Comparison of ENCODE assay signal across 10 mouse cellular contexts in genomic region chr6:87383926-87384691, GRCm38 (mm10). TPM values are rescaled to one million over a fixed set of nuclear protein-coding genes. Genes with fewer than 3 reads are reported as not detected.
DNase-seq lines count a peak whose midpoint lies in the region; ATAC-seq and TF ChIP-seq lines count a peak whose summit lies in the region.
"Had no signal": no experiment of that assay in that cellular context is flagged by ENCODE, and none has a peak within 500 bp of the region (broad histone marks: within the 10 kb centered on the region; RNA-seq: fewer than 3 reads in every experiment).

No protein-coding gene starts in this region.

- H3K36me3 ChIP-seq in embryonic facial prominence, embryonic 11.5 days (replicated peaks; ENCODE audit: control insufficient read depth, insufficient read depth, low read depth, low read length): no peaks in the 10 kb centered on the region
- H3K36me3 ChIP-seq in hindbrain, postnatal 0 days (ENCODE audit: insufficient read depth, low read length): no peaks in the 10 kb centered on the region
- H3K36me3 ChIP-seq: G1E had no signal

- WGBS in embryonic facial prominence, embryonic 11.5 days: 8% methylated on average over 24 of the region's 24 CpGs
- WGBS in hindbrain, postnatal 0 days: 7% methylated on average over 24 of the region's 24 CpGs
- WGBS in lung, adult 2 months: 9% methylated on average over 24 of the region's 24 CpGs

- no peak overlapping the region for H3K4me3 ChIP-seq in embryonic facial prominence, embryonic 11.5 days (ENCODE audit: low read depth, low read length)
- peak overlapping the region; percentile 36 for H3K4me3 ChIP-seq in hindbrain, postnatal 0 days (ENCODE audit: low read length)
- no peak overlapping the region for H3K4me3 ChIP-seq in lung, adult 2 months (replicated peaks; ENCODE audit: extremely low read depth, low read depth, low read length)

- no peak for ATAC-seq in cerebellum, adult (ENCODE audit: insufficient number of reproducible peaks, low FRiP score, low TSS enrichment)
- peak; percentile 56 for ATAC-seq in CD4-positive, CD25-positive, alpha-beta regulatory T cell, adult 4 months
- ATAC-seq in embryonic facial prominence, embryonic 11.5 days (replicated peaks; ENCODE audit: insufficient number of reproducible peaks, low FRiP score, low TSS enrichment, low read depth): 0 out of 2 replicates have a peak, but pooled peaks have one; percentile 50
- peak; percentile 81 for ATAC-seq in hindbrain, postnatal 0 days

- TF ChIP-seq POLR2A in lung, adult 2 months (IDR thresholded peaks at IDR 0.05; ENCODE audit: borderline replicate concordance, extremely low read depth, low read depth, low read length): no peak

- no peaks in the 10 kb centered on the region; the same call in none of the 2 replicates for H3K4me1 ChIP-seq in embryonic facial prominence, embryonic 11.5 days (ENCODE audit: control insufficient read depth, insufficient read depth, low read length)
- H3K4me1 ChIP-seq in hindbrain, postnatal 0 days (ENCODE audit: insufficient read depth, low read length): peaks cover 3% of the 10 kb centered on the region; the same call in 1 of the 2 replicates
- no peaks in the 10 kb centered on the region; the same call in 1 of the 2 replicates for H3K4me1 ChIP-seq in lung, adult 2 months (ENCODE audit: control insufficient read depth, insufficient read depth, low read length)

- no peak overlapping the region for H3K27ac ChIP-seq in embryonic facial prominence, embryonic 11.5 days (replicated peaks; ENCODE audit: low read depth, low read length)
- H3K27ac ChIP-seq in hindbrain, postnatal 0 days: no peak overlapping the region

- no peaks in the 10 kb centered on the region for H3K9me3 ChIP-seq in embryonic facial prominence, embryonic 11.5 days (replicated peaks; ENCODE audit: control insufficient read depth, low read length)
- no peaks in the 10 kb centered on the region for H3K9me3 ChIP-seq in hindbrain, postnatal 0 days (ENCODE audit: low read length)
- H3K9me3 ChIP-seq: G1E had no signal

- H3K9ac ChIP-seq in embryonic facial prominence, embryonic 11.5 days (replicated peaks; ENCODE audit: low read length): 0 out of 2 replicates have a peak overlapping the region, but pooled peaks have one; percentile 22
- H3K9ac ChIP-seq in hindbrain, postnatal 0 days (replicated peaks; ENCODE audit: low read length): peak overlapping the region; percentile 43; the same call in 1 of the 2 replicates

- peak; percentile 70 for TF ChIP-seq CTCF in hindbrain, postnatal 0 days (IDR thresholded peaks at IDR 0.05; ENCODE audit: low read depth)
- peak; percentile 65 for TF ChIP-seq CTCF in lung, adult 2 months (IDR thresholded peaks at IDR 0.05; ENCODE audit: insufficient read depth, low read length)

- peaks cover 4% of the 10 kb centered on the region; the same call in 1 of the 2 replicates for H3K27me3 ChIP-seq in embryonic facial prominence, embryonic 11.5 days (ENCODE audit: control insufficient read depth, insufficient read depth, low read length)
- H3K27me3 ChIP-seq in hindbrain, postnatal 0 days (ENCODE audit: insufficient read depth, low read length): peaks cover 3% of the 10 kb centered on the region; the same call in 1 of the 2 replicates

- H3K4me2 ChIP-seq in embryonic facial prominence, embryonic 11.5 days (ENCODE audit: low read depth, low read length): peak overlapping the region; percentile 47
- peak overlapping the region; percentile 55 for H3K4me2 ChIP-seq in hindbrain, postnatal 0 days (ENCODE audit: low read depth, low read length)

- DNase-seq in cerebellum, postnatal 14 days: peak; percentile 43 to 44
- DNase-seq in embryonic facial prominence, embryonic 11.5 days (ENCODE audit: low spot score): peak; percentile 47
- DNase-seq in hindbrain, postnatal 0 days (ENCODE audit: low spot score): peak; percentile 66
- DNase-seq in lung, adult 2 months: no peak
- DNase-seq in right cerebral cortex, postnatal 10 days (ENCODE audit: low spot score in 2 of 2): peak; percentile 44 to 58
- no peak for DNase-seq in cerebellum, adult 18-20 months

RNA-seq across cellular contexts. Expression of gene Gkn3, which starts 4.6 kb away (rescaled TPM):
- not detected for polyA plus RNA-seq in CD4-positive, CD25-positive, alpha-beta regulatory T cell, adult 4 months (2017; shearing (Covaris generic))
- 0.25 TPM in 2 replicates for polyA plus RNA-seq in embryonic facial prominence, embryonic 11.5 days (2014; fragmentation: Nextera tagmentation; extraction: Ambion mirVana)
- not detected in 2 replicates for total RNA-seq in hindbrain, postnatal 0 days (2014; rRNA removed)
- 0.63 and 0.86 TPM in 2 replicates for polyA plus RNA-seq in hindbrain, postnatal 0 days (2015; fragmentation: Nextera tagmentation; extraction: Ambion mirVana)
- 3.2 and 11.7 TPM in 2 replicates for polyA plus RNA-seq in lung, adult 2 months (2012; rRNA removed)
- total RNA-seq: G1E had no signal
- polyA plus RNA-seq: G1E had no signal

RNA-seq across cellular contexts. Expression of gene Gkn2, which starts 11.0 kb away (rescaled TPM):
- not detected for polyA plus RNA-seq in CD4-positive, CD25-positive, alpha-beta regulatory T cell, adult 4 months (2017; shearing (Covaris generic))
- polyA plus RNA-seq in embryonic facial prominence, embryonic 11.5 days (2014; fragmentation: Nextera tagmentation; extraction: Ambion mirVana): not detected in 2 replicates
- total RNA-seq in hindbrain, postnatal 0 days (2014; rRNA removed): not detected in 2 replicates
- not detected in 2 replicates for polyA plus RNA-seq in hindbrain, postnatal 0 days (2015; fragmentation: Nextera tagmentation; extraction: Ambion mirVana)
- 0.21 TPM in 1 of 2 replicates, not detected in the other for polyA plus RNA-seq in lung, adult 2 months (2012; rRNA removed)
- total RNA-seq: G1E; hematopoietic stem cell, adult 5-6 weeks had no signal
- polyA plus RNA-seq: G1E had no signal

RNA-seq across cellular contexts. Expression of gene Gkn1, which starts 33.4 kb away (rescaled TPM):
- not detected for polyA plus RNA-seq in CD4-positive, CD25-positive, alpha-beta regulatory T cell, adult 4 months (2017; shearing (Covaris generic))
- not detected in 2 replicates for polyA plus RNA-seq in embryonic facial prominence, embryonic 11.5 days (2014; fragmentation: Nextera tagmentation; extraction: Ambion mirVana)
- total RNA-seq in hindbrain, postnatal 0 days (2014; rRNA removed): not detected in 2 replicates
- not detected in 2 replicates for polyA plus RNA-seq in hindbrain, postnatal 0 days (2015; fragmentation: Nextera tagmentation; extraction: Ambion mirVana)
- polyA plus RNA-seq in lung, adult 2 months (2012; rRNA removed): not detected in 2 replicates
- total RNA-seq: G1E; hematopoietic stem cell, adult 5-6 weeks had no signal
- polyA plus RNA-seq: G1E had no signal

RNA-seq across cellular contexts. Expression of gene Bmp10, which starts 44.7 kb away (rescaled TPM):
- not detected for polyA plus RNA-seq in CD4-positive, CD25-positive, alpha-beta regulatory T cell, adult 4 months (2017; shearing (Covaris generic))
- polyA plus RNA-seq in embryonic facial prominence, embryonic 11.5 days (2014; fragmentation: Nextera tagmentation; extraction: Ambion mirVana): not detected in 2 replicates
- 0.05 TPM in 1 of 2 replicates, not detected in the other for total RNA-seq in hindbrain, postnatal 0 days (2014; rRNA removed)
- polyA plus RNA-seq in hindbrain, postnatal 0 days (2015; fragmentation: Nextera tagmentation; extraction: Ambion mirVana): not detected in 2 replicates
- not detected in 2 replicates for polyA plus RNA-seq in lung, adult 2 months (2012; rRNA removed)
- total RNA-seq: hematopoietic stem cell, adult 5-6 weeks had no signal
- polyA plus RNA-seq: G1E had no signal

RNA-seq across cellular contexts. Expression of gene Antxr1, which starts 48.5 kb away (rescaled TPM):
- not detected for polyA plus RNA-seq in CD4-positive, CD25-positive, alpha-beta regulatory T cell, adult 4 months (2017; shearing (Covaris generic))
- polyA plus RNA-seq in embryonic facial prominence, embryonic 11.5 days (2014; fragmentation: Nextera tagmentation; extraction: Ambion mirVana): 10.3 TPM in 2 replicates
- 17.9 and 24.5 TPM in 2 replicates for total RNA-seq in hindbrain, postnatal 0 days (2014; rRNA removed)
- polyA plus RNA-seq in hindbrain, postnatal 0 days (2015; fragmentation: Nextera tagmentation; extraction: Ambion mirVana): 4.0 and 4.2 TPM in 2 replicates
- polyA plus RNA-seq in lung, adult 2 months (2012; rRNA removed): 31.3 and 35.3 TPM in 2 replicates
- polyA plus RNA-seq: G1E had no signal

Comparison
In these comparisons a context has a peak if more than half of its experiments do, and no peak if none do; other contexts are left out.
1. DNase-seq: peak in cerebellum, postnatal 14 days (2 of 2), embryonic facial prominence, embryonic 11.5 days (single experiment), hindbrain, postnatal 0 days (single experiment) and right cerebral cortex, postnatal 10 days (2 of 2); none in lung, adult 2 months (single experiment) and cerebellum, adult 18-20 months (0 of 2).